Mouse (Mus musculus) forebrain, embryonic 14.5 days (tissue): ENCODE results near the gene Dcaf17. TPM values are rescaled to one million over a fixed set of nuclear protein-coding genes. Genes with fewer than 3 reads are reported as not detected.

Source experiments
- ATAC-seq: fragments of 200-750 bp; cut with Nextera tagmentation; 2 replicates; pipeline ENCODE4 v1.8.0; 2017; ENCODE audit warnings: mild to moderate bottlenecking, moderate library complexity
- DNase-seq: peaks from one replicate; pipeline ENCODE4 v3.0.0-alpha.2; 2015; ENCODE audit warnings: low spot score
- H3K27ac ChIP-seq: fragments of 300-500 bp; sonication (generic); 2 replicates; pipeline ENCODE4 v1.5.1; 2014; ENCODE audit warnings: low read depth, mild to moderate bottlenecking, control low read depth, low read length, moderate library complexity
- H3K27me3 ChIP-seq: fragments of 300-500 bp; sonication (generic); replicated peaks from 2 replicates; pipeline ENCODE4 v1.6.1; 2014; ENCODE audit warnings: low read length, control low read depth, mixed read lengths; ENCODE audit not compliant: control insufficient read depth, insufficient read depth
- H3K36me3 ChIP-seq: fragments of 300-500 bp; sonication (generic); 2 replicates; pipeline ENCODE4 v1.6.1; 2014; ENCODE audit warnings: low read length, control low read depth; ENCODE audit not compliant: control insufficient read depth, insufficient read depth
- H3K4me1 ChIP-seq: fragments of 300-500 bp; sonication (generic); 2 replicates; pipeline ENCODE4 v1.6.1; 2014; ENCODE audit warnings: antibody characterized with exemption, low read length, control low read depth; ENCODE audit not compliant: control insufficient read depth, insufficient read depth
- H3K4me2 ChIP-seq: fragments of 300-500 bp; sonication (generic); 2 replicates; pipeline ENCODE4 v1.6.1; 2014; ENCODE audit warnings: mild to moderate bottlenecking, control low read depth, low read length
- H3K4me3 ChIP-seq: fragments of 300-500 bp; sonication (generic); 2 replicates; pipeline ENCODE4 v1.5.1; 2014; ENCODE audit warnings: low read depth, low read length, control low read depth
- H3K9ac ChIP-seq: fragments of 300-500 bp; sonication (generic); 2 replicates; pipeline ENCODE4 v1.6.1; 2014; ENCODE audit warnings: mild to moderate bottlenecking, low read length, control low read depth, moderate library complexity
- H3K9me3 ChIP-seq: fragments of 300-500 bp; sonication (generic); replicated peaks from 2 replicates; pipeline ENCODE4 v1.6.1; 2016; ENCODE audit warnings: low read length, control low read depth, mixed read lengths; ENCODE audit not compliant: control insufficient read depth
- WGBS: fragments of 180-500 bp; shearing (Covaris S2); extraction: QIAGEN DNeasy Blood & Tissue Kit; methylation state at CpG from one replicate; pipeline ENCODE4 v1.1.7; 2014; 5-methylcytosine and 5-hydroxymethylcytosine counted together
- polyA plus RNA-seq: library from polyadenylated mRNA; unstranded; fragments of >200 nt; fragmentation: Nextera tagmentation; extraction: Ambion mirVana; gene quantifications from 2 replicates; pipeline ENCODE4 v1.2.1, GENCODE M21; 2014

The Dcaf17 gene
- polyA plus RNA-seq, 1 experiment from 2014 or later, result 23.6 TPM

DNA sequence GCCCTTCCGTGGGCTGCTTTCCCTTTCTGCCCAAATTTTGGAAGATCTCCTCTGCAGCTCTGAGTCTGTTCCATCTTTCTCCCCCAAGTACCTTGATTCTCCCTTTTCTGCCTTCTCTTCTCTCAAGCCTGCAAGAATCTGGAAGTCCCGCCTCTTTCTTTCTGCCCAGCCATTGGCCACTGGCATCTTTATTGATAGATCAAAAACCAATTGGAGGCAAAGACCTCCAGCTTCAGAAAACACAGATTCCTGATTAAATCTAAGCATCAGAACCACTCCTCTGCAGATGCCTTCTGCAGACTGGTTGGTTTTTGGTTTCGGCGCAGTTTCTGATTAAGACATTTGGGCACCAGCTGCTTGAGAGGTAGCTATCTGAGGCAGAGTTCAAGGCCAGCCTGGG lies 85.5 kb downstream of the Dcaf17 start:
- no peaks in the 10 kb centered on the region for H3K9me3 ChIP-seq
- H3K27me3 ChIP-seq, result no peaks in the 10 kb centered on the region
- no peak overlapping the region for H3K4me2 ChIP-seq
- 66% methylated on average over 4 of the region's 4 CpGs for WGBS
- no peak for DNase-seq
- no peaks in the 10 kb centered on the region for H3K4me1 ChIP-seq
- H3K36me3 ChIP-seq, result no peaks in the 10 kb centered on the region
- no peak overlapping the region for H3K9ac ChIP-seq
- no peak overlapping the region for H3K27ac ChIP-seq
- no peak for ATAC-seq
- no peak overlapping the region for H3K4me3 ChIP-seq

DNA sequence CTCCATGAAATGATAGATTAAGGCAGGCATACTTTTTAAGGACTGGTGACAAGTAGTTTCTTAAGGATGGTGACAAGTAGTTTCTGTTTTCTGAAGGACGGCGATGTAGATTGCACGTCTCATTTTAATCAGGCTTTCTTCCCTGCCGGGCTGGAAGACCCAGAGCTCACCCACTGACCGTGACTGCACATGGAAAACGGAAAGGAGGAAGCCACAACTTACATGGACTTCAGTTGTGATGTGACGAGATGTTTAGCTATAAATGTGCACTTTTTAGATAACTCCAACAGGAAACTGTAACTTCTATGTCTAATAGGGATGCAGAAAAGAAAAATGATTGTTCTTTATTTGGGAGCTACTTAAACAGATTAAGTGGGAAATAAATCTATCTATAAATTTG lies 87.3 kb downstream of the Dcaf17 start:
- no peaks in the 10 kb centered on the region for H3K27me3 ChIP-seq
- no peak overlapping the region for H3K4me2 ChIP-seq
- 79% methylated on average over 7 of the region's 7 CpGs for WGBS
- DNase-seq, result no peak
- no peaks in the 10 kb centered on the region for H3K9me3 ChIP-seq
- H3K4me3 ChIP-seq, result no peak overlapping the region
- no peaks in the 10 kb centered on the region for H3K36me3 ChIP-seq
- H3K9ac ChIP-seq, result no peak overlapping the region
- ATAC-seq, result no peak
- H3K27ac ChIP-seq, result no peak overlapping the region
- 0 out of 2 replicates have a peak, but pooled peaks cover under 1% of the 10 kb centered on the region for H3K4me1 ChIP-seq

DNA sequence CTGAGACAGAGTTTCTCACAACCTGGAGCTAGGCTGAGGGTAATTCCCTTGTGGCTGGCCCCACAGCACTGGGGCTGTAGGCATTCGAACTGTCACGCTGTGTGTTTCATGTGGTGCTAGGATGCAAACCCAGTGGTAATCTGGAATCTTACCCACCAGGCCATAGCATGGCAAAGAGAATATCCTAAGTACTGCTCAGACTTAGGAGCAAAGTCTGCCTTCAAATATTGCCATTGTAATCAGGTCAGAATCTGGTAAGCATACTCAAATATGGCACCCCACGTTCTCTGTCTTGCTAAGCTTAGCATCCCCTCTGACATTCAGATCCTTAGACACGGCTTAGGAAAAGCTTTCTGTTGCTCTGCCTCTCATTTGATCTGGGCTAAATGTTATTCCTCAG lies 90.7 kb downstream of the Dcaf17 start:
- no peak overlapping the region for H3K4me3 ChIP-seq
- peaks cover 4% of the 10 kb centered on the region; the same call in 1 of the 2 replicates for H3K4me1 ChIP-seq
- WGBS, result 88% methylated on average over 4 of the region's 4 CpGs
- ATAC-seq (no peak), DNase-seq (no peak)
- no peaks in the 10 kb centered on the region for H3K36me3 ChIP-seq
- no peak overlapping the region for H3K9ac ChIP-seq
- no peak overlapping the region for H3K4me2 ChIP-seq
- H3K27me3 ChIP-seq, result no peaks in the 10 kb centered on the region
- no peak overlapping the region for H3K27ac ChIP-seq
- no peaks in the 10 kb centered on the region for H3K9me3 ChIP-seq

- H3K36me3 ChIP-seq, result no peaks in the 10 kb centered on the region
- H3K9ac ChIP-seq, result no peak overlapping the region
- H3K4me3 ChIP-seq, result no peak overlapping the region
- peaks cover 4% of the 10 kb centered on the region; the same call in 1 of the 2 replicates for H3K4me1 ChIP-seq
- H3K4me2 ChIP-seq, result no peak overlapping the region
- H3K27ac ChIP-seq, result no peak overlapping the region
- no peaks in the 10 kb centered on the region for H3K9me3 ChIP-seq
- WGBS, result 69% methylated on average over 3 of the region's 3 CpGs
- H3K27me3 ChIP-seq, result no peaks in the 10 kb centered on the region
- no peak for DNase-seq
- ATAC-seq, result no peak
Measured at GRCm38 (mm10) chr2:71146266-71146665, 91.1 kb downstream of the Dcaf17 start.

GRCm38 (mm10) chr2:71147816-71148215 lies 92.7 kb downstream of the Dcaf17 start:
- H3K36me3 ChIP-seq, result no peaks in the 10 kb centered on the region
- H3K9ac ChIP-seq, result 0 out of 2 replicates have a peak overlapping the region, but pooled peaks have one; percentile 8
- no peaks in the 10 kb centered on the region; the same call in 1 of the 2 replicates for H3K9me3 ChIP-seq
- peak; percentile 59 for DNase-seq
- peaks cover 4% of the 10 kb centered on the region; the same call in 1 of the 2 replicates for H3K4me1 ChIP-seq
- H3K27me3 ChIP-seq, result no peaks in the 10 kb centered on the region
- ATAC-seq, result peak; percentile 34; the same call in 1 of the 2 replicates
- no peak overlapping the region for H3K4me3 ChIP-seq
- WGBS, result 13% methylated on average over 6 of the region's 6 CpGs
- no peak overlapping the region for H3K27ac ChIP-seq
- no peak overlapping the region for H3K4me2 ChIP-seq

Other genes starting within 250 kb of the Dcaf17 start
- 23.5 TPM in 2 replicates for gene Tlk1, start 229.6 kb upstream of the Dcaf17 start, polyA plus RNA-seq
- gene Mettl8, start 255 bp downstream of the Dcaf17 start, polyA plus RNA-seq, result 15.7 and 19.1 TPM in 2 replicates
- gene Cybrd1, start 62.6 kb downstream of the Dcaf17 start, polyA plus RNA-seq, result 0.55 and 0.69 TPM in 2 replicates
- 195 and 222 TPM in 2 replicates for gene Dync1i2, start 156.4 kb downstream of the Dcaf17 start, polyA plus RNA-seq